Mouse (Mus musculus) G1E (cell line): ENCODE data around the gene Cnr2. TPM values are rescaled to one million over a fixed set of nuclear protein-coding genes. Genes with fewer than 3 reads are reported as not detected.

Source experiments
- ATAC-seq: 2 replicates; pipeline ENCODE4 v1.8.0; 2016; ENCODE audit warnings: mild to moderate bottlenecking; ENCODE audit not compliant: insufficient number of reproducible peaks, poor library complexity, low FRiP score, severe bottlenecking; ENCODE audit errors: extremely low read depth
- DNase-seq: peaks from one replicate; pipeline ENCODE4 v3.0.0; 2012; ENCODE audit warnings: low spot score
- H3K27me3 ChIP-seq: 2 replicates; pipeline ENCODE4 v1.6.1; 2012; ENCODE audit warnings: mild to moderate bottlenecking, low read length, inconsistent platforms; ENCODE audit not compliant: insufficient read depth
- H3K36me3 ChIP-seq: replicated peaks from 2 replicates; pipeline ENCODE3; 2012; ENCODE audit warnings: mild to moderate bottlenecking, inconsistent platforms
- H3K4me1 ChIP-seq: 2 replicates; pipeline ENCODE4 v1.6.1; 2012; ENCODE audit warnings: low read depth, low read length, inconsistent platforms, mixed read lengths; ENCODE audit not compliant: insufficient read depth
- H3K4me3 ChIP-seq: 2 replicates; pipeline ENCODE4 v1.5.1; 2012; ENCODE audit warnings: low read depth, mild to moderate bottlenecking, inconsistent platforms, low read length, moderate library complexity, mixed read lengths
- H3K9me3 ChIP-seq: replicated peaks from 2 replicates; pipeline ENCODE4 v1.6.1; 2012; ENCODE audit warnings: inconsistent platforms
- CTCF ChIP-seq: IDR thresholded peaks from 2 replicates; pipeline ENCODE4 v1.5.1; 2012; ENCODE audit warnings: low read depth, low read length, inconsistent platforms, mixed read lengths
- GATA1 ChIP-seq: IDR thresholded peaks from 2 replicates; pipeline ENCODE4 v1.6.1; 2012; ENCODE audit warnings: borderline replicate concordance, low read length, inconsistent platforms, mixed read lengths
- GATA2 ChIP-seq: IDR thresholded peaks from 2 replicates; pipeline ENCODE4 v1.6.1; 2012; ENCODE audit warnings: low read depth, low read length, inconsistent platforms, borderline replicate concordance
- POLR2AphosphoS5 ChIP-seq: IDR thresholded peaks from 2 replicates; pipeline ENCODE4 v1.6.1; 2012; ENCODE audit warnings: low read depth, low read length, inconsistent platforms; ENCODE audit not compliant: insufficient replicate concordance
- TAL1 ChIP-seq: conservative IDR thresholded peaks from 2 replicates; pipeline ENCODE4 v1.6.1; 2012; ENCODE audit warnings: low read depth, low read length, inconsistent platforms, mixed read lengths
- polyA plus RNA-seq: library from polyadenylated mRNA; stranded (reverse); fragments of >175 nt; gene quantifications from 2 replicates; pipeline ENCODE4 v1.2.3, GENCODE M21; 2012
- total RNA-seq, 2 experiments: library from RNA; stranded (forward) in 1 of 2; stranded (reverse) in 1 of 2; fragments of 200-1000 nt in 1 of 2; fragments of >200 nt in 1 of 2; fragmentation: Nextera tagmentation in 1 of 2; gene quantifications; 2 replicates each; pipeline ENCODE4 v1.2.3; 2014 to 2017

Cnr2 gene
- total and polyA plus RNA-seq, 3 experiments: 5.1 to 28.2 (median 13.6) TPM

DNA sequence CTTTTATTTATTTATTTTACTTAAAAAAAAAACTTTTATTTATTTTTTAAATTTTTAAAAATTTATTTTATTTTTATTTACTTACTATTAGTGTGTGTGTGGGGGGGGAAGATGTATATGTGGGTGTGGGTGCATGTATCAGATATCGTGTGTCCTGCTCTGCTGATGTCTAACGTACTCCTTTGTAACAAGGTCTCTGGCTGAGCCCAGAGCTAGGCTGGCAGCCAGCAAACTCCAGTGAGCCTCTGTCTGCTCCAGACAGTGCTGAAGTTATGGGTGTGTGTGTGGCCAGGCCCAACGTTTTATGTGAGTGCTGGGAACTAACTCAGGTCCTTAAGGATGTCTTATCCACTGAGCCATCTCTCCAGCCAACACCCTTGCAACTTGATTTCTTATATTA is 17.0 kb downstream of the Cnr2 start:
- Histone ChIP-seq H3K4me3 (no peak overlapping the region), H3K36me3 (peaks cover 33% of the 10 kb centered on the region), H3K4me1 (peaks cover 58% of the 10 kb centered on the region), H3K9me3 (no peaks in the 10 kb centered on the region), H3K27me3 (peaks cover 3% of the 10 kb centered on the region; the same call in 1 of the 2 replicates)
- ATAC-seq (no peak), DNase-seq (no peak)
- TF ChIP-seq POLR2AphosphoS5 (no peak), GATA2 (no peak), GATA1 (no peak), CTCF (no peak), TAL1 (no peak)

DNA sequence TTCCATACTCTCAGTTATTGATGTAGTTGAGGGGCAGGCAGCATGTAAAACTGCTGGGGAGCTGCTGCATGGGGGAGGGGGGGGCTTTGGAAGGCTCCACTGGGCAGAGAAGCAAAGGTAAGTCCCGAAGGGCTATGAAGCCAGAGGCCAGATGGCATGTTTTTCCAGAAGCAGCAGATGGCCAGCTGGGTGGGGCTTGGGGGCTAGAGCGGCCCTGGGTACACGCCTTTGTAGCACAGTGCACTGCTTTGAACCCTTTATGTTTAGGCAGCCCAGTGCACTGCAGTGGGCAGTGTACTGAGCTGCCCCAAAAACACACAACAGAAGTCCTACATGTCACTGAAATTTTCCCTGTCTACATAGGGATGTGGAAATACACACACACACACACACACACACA is 17.6 kb downstream of the Cnr2 start:
- Histone ChIP-seq H3K4me3 (peak overlapping the region; percentile 45; the same call in 1 of the 2 replicates), H3K36me3 (peaks cover 34% of the 10 kb centered on the region), H3K27me3 (peaks cover 3% of the 10 kb centered on the region; the same call in 1 of the 2 replicates), H3K4me1 (peaks cover 52% of the 10 kb centered on the region), H3K9me3 (no peaks in the 10 kb centered on the region)
- DNase-seq: no peak
- TF ChIP-seq GATA2: no peak
- TF ChIP-seq POLR2AphosphoS5: no peak
- TF ChIP-seq TAL1: no peak
- TF ChIP-seq CTCF: no peak
- TF ChIP-seq GATA1: no peak
- peak; percentile 8; the same call in 1 of the 2 replicates for ATAC-seq

DNA sequence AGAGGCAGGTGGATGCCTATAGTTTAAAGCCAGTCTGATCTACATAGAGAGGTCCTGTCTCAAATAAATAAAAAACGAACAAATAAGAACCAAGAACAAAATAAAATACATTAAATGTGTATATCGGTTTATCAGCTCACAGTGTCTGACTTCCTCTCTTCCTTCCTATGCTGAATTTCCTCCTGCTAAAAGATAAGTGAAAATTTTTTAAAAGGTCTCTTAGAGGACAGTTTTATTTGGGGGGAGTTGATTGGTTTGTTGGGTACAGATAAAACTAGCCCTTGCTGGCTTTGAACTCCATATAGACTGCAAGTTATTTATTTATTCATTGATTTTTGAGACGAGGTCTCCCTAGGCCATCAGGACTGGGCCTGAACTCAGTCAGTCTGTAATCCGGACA is 18.2 kb downstream of the Cnr2 start:
- peak; percentile 12; the same call in 1 of the 2 replicates for ATAC-seq
- H3K4me3 ChIP-seq: no peak overlapping the region
- no peaks in the 10 kb centered on the region for H3K9me3 ChIP-seq
- peaks cover 34% of the 10 kb centered on the region for H3K36me3 ChIP-seq
- H3K27me3 ChIP-seq: peaks cover 3% of the 10 kb centered on the region; the same call in 1 of the 2 replicates
- TF ChIP-seq POLR2AphosphoS5: no peak
- TF ChIP-seq CTCF: no peak
- TF ChIP-seq GATA1: no peak
- TF ChIP-seq GATA2: no peak
- no peak for TF ChIP-seq TAL1
- H3K4me1 ChIP-seq: peaks cover 48% of the 10 kb centered on the region
- DNase-seq: no peak

DNA sequence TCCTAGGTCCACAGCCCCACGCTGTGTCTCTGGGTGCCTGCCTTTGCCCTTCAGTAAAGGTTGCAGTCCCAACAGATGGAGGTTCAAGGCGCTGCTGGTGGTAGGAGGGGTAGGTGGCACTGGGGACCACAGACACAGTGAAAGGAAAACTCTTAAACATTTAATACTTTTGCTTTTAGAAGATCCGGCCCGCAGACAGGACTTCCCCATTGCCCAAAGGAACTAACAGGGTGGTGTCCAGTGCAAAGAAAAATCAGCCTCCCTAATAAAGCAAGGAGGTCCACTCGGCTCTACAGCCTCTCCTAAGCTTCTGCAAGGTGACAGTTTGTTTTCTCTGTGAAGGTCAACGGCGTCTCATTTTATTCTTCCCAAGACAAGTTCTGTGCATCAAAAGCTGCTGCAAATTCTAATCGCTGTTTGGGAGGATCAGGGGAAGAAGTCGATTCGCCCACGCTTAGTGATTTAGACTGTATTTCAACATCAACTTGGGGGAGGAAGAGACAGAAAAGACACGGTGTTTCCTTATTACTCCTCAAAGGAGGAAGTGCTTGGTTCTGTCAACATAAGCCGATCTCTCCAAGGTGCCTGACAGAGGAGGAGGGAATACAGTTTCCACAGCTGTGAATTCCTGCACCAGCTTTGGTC is 23.6 kb downstream of the Cnr2 start:
- Histone ChIP-seq H3K4me1 (peaks cover 22% of the 10 kb centered on the region), H3K36me3 (peaks cover 52% of the 10 kb centered on the region), H3K9me3 (no peaks in the 10 kb centered on the region), H3K27me3 (peaks cover 3% of the 10 kb centered on the region; the same call in 1 of the 2 replicates), H3K4me3 (no peak overlapping the region)
- DNase-seq (no peak), ATAC-seq (no peak)
- no peak for TF ChIP-seq GATA1
- no peak for TF ChIP-seq TAL1
- TF ChIP-seq CTCF: no peak
- no peak for TF ChIP-seq POLR2AphosphoS5
- no peak for TF ChIP-seq GATA2

DNA sequence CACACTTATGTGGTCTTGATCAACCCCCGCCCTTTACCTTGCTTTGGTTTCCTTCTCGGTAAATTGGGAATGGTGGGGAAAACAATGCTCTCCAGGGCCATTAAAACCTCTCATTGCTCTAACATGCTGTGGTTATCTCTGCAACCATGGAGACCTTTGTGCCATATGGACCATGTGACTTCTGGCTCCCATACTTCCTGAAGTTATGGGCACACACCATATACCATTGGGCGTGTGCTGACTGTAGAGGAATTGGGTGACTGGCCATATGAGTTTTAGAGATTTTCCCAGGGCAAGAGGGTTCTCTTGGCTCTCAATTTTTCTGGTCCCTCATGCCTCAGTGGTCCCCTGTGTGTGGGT is 24.1 kb downstream of the Cnr2 start:
- peaks cover 56% of the 10 kb centered on the region for H3K36me3 ChIP-seq
- no peak for DNase-seq
- no peak for TF ChIP-seq GATA2
- TF ChIP-seq CTCF: no peak
- TF ChIP-seq GATA1: no peak
- no peak for TF ChIP-seq TAL1
- TF ChIP-seq POLR2AphosphoS5: no peak
- H3K9me3 ChIP-seq: no peaks in the 10 kb centered on the region
- H3K4me1 ChIP-seq: peaks cover 20% of the 10 kb centered on the region
- H3K27me3 ChIP-seq: peaks cover 3% of the 10 kb centered on the region; the same call in 1 of the 2 replicates
- no peak overlapping the region for H3K4me3 ChIP-seq
- no peak for ATAC-seq

DNA sequence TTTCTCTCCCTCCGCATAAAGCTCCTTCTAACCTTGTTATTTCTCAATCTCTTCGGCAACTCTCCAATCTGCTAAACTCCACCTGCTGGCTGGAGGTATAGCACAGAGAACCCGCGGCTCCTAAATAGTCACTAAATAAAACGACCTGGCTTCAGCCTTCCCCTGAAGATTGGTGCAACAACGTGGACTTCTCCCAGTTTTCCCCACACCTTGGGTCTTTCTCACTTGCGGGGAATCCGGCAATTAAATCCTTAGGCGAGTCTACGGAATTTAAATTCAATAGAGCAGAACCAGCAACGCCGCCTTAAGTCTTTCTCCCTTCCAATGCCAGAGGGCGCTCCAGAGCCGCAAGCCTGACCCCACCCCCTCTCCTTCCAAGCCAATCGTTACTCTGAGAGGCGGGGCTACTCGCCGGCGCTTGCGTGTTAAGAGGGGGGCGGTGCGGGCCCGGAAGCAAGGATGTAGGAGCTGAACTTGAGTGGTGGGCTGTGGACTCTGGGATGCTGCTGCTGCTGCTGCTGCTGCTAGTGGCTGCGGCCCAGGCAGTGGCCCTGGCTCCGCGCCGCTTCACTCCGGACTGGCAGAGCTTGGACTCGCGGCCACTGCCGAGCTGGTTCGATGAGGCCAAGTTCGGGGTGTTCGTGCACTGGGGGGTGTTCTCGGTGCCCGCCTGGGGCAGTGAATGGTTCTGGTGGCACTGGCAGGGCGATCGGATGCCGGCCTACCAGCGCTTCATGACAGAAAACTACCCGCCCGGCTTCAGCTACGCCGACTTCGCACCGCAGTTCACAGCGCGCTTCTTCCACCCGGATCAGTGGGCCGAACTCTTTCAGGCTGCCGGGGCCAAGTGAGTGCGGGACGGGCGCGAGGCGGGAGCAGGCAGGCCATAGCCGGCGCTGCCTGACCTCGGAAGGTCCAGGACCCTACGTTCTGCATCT is 25.4 kb downstream of the Cnr2 start, which contains the start of gene Fuca1:
Fuca1 (plus strand) TSS at position 432 of the 938 bp plus-strand sequence.
- peaks cover 3% of the 10 kb centered on the region; the same call in 1 of the 2 replicates for H3K27me3 ChIP-seq
- H3K4me3 ChIP-seq: peak within 1 kb of the TSS; percentile 91
- ATAC-seq: peak; percentile 86
- H3K9me3 ChIP-seq: no peaks in the 10 kb centered on the region
- H3K4me1 ChIP-seq: peaks cover 20% of the 10 kb centered on the region
- peak; percentile 84 for DNase-seq
- H3K36me3 ChIP-seq: peaks cover 66% of the 10 kb centered on the region
- TF ChIP-seq POLR2AphosphoS5: no peak
- no peak for TF ChIP-seq GATA2
- peak; percentile 58 for TF ChIP-seq CTCF
- no peak for TF ChIP-seq GATA1
